Mouse (Mus musculus) frontal cortex, postnatal 25 days (tissue): Measurements from ENCODE around the gene Igfbp7.

Experiments used
- DNase-seq, 2 experiments: peaks; one replicate each; pipeline ENCODE4 v3.0.0; 2022; ENCODE audit warnings: low spot score in 2 of 2

Gene Igfbp7

GRCm38 (mm10) chr5:77351691-77352090, 56.1 kb downstream of the Igfbp7 start:
- DNase-seq, result no peak

- DNase-seq, result no peak
Measured at GRCm38 (mm10) chr5:77349971-77350658, 57.7 kb downstream of the Igfbp7 start.

DNA sequence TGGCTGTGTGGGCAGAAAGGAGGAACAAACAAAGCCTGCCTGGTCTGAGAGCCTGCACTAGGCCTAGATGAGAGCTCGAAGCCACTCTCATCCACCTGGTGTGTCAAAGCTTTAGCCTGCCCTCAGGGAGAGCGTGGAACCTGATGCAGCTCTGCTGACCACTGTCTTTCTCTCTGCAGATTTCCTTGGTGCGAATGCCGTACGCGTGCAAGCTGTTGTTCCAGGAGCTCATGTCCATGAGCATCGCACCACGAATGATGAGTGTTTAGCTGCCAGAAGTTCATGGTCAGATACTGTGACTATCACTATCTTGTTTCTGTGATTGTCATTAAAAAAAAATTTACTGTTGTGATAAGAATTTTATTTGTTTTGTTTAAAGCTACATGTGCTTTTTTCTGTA, 58.9 kb downstream of the Igfbp7 start:
- DNase-seq, result no peak

DNA sequence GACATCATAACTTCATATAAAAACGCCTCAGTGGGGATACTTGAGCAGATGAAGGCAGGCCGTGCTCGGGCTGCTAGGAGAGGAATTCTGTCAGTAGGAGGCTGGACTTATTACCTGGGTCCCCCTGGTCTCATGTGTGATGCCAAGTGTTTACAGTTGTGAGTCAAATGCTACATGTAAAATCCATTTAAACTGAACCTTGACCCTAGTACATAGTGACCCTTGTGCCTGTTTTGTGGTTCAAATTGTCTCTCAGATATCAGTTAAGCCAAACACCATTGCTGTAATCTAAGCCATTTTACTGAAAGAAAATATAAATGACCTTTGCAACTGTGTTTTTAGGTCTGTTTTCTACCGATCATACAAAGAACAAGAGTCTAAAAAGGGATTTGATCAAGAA, 67.8 kb downstream of the Igfbp7 start:
- no peak for DNase-seq

- no peak for DNase-seq
Measured at GRCm38 (mm10) chr5:77330154-77330553, 77.7 kb downstream of the Igfbp7 start.

- no peak for DNase-seq
Measured at GRCm38 (mm10) chr5:77324936-77325335, 82.9 kb downstream of the Igfbp7 start.

DNA sequence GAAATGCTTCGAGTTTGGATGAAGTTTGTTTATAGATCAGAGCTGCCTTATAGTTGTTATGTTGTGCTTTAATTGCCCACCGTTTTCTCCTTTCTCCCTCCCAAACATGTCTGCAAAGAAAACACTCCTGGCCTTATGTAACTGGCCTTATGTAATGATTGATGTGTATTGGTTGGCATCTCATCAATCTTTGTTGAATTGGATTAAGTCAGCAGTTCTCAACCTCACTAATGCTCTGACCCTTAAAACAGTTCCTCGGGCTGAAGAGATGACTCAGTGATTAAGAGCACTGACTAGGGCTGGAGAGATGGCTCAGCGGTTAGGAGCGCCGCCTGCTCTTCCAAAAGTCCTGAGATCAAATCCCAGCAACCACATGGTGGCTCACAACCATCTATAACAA, 92.9 kb downstream of the Igfbp7 start:
- DNase-seq, result no peak

DNA sequence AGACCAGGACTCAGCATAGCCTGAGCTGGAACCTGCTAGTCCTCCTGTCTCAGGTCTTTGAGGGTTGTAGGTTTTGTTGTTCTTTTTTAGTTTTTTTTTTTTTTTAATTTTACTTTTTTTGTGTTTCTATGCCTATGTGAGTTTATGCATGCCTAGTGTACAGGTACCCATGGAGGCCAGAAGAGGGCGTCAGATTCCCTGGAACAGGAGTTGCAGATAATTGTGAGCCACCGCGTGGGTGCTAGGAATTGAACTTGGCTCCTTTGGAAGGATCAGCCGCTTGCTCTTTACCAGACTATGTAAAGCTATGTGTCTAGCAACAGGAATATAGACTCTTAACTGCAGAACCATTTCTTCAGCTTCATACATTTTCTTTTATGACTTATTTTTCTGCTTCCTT, 93.6 kb downstream of the Igfbp7 start:
- no peak for DNase-seq

DNA sequence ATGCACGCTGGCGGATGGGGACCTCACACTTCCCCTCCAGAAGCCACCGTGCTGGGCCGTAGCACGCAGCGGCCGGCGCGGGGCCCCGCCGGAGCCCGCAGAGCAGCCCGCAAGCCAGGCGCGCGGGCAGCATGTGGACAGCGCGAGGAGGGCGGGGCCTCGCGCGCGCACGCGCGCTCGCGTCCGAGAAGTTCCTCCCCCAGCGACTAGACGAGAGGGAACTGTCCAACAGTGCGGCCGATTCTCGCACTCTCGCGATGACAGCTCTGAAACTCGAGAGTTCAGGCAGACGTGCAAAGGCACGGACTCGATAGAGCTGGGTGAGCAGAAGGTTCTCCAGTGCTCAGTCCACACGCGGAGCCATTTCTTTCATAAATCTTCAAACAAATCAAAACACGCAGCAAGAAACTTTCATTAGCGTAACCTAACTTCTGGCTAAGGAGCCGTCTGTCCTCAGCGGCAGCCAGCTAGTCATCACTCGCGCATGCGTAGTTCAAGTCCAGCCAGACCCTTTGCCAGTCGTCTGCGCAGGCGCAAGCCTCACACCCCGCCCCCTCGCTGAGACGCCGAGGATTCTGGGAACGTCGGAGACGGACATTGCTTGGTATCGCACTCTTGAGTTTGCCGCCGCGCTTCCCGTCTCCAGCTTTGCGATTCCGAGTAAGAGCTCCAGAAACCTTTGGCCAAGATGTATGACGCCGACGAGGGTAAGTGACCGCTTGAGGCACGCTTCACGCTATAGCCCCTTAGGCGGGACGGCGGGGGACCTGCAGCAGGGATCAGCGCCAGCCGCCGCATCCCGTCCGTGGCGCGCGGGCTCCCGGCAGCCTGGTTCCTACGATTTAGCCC, 97.7 kb downstream of the Igfbp7 start, which contains the start of the genes Noa1 and Polr2b:
Noa1 (minus strand) TSS at position 161 of the 849 bp plus-strand sequence.
Polr2b (plus strand) TSS at position 224 of the 849 bp plus-strand sequence.
- DNase-seq, result peak; percentile 97 to 99

DNA sequence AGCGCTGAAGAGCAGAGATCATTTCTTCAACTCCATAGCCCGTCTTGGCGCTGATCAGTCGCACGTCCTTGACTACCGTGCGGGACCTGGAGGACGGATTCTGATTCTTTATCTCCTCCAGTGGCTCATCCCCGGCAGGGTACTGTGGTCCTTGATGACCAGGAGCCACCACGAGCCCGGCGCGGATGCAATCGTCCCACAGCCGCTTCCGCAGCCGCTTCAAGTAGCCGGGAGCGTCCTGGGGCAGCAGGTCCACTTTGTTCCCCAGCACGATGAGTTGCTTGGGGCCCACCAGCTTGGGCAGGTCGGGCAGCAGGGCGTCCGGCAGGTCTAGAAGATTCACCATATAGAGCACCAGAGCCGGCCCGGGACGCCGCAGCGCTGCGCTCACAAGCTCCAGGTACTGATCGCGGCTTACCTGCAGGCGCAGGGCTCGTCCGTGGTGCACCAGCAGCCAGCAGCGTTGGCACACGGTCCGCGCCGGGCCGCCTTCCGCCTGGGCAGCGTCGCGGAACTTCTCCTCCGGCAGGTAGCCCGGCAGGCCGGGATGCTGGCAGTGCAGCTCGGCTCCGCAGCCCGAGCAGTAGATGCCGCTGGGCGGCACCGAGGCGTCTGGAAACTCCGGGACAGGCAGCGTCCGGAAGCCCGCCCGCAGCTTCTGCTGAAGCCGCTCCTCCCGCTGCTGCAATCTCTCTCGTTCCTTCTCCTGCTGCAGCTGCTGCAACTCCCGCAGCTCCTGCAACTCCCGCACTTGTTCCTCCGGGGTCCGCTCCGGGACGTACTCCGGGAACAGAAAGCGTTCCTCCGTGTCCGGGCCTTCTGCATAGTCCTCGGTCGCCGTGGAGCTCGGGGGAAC, 98.6 kb downstream of the Igfbp7 start:
- DNase-seq, result peak; percentile 9 to 58

DNA sequence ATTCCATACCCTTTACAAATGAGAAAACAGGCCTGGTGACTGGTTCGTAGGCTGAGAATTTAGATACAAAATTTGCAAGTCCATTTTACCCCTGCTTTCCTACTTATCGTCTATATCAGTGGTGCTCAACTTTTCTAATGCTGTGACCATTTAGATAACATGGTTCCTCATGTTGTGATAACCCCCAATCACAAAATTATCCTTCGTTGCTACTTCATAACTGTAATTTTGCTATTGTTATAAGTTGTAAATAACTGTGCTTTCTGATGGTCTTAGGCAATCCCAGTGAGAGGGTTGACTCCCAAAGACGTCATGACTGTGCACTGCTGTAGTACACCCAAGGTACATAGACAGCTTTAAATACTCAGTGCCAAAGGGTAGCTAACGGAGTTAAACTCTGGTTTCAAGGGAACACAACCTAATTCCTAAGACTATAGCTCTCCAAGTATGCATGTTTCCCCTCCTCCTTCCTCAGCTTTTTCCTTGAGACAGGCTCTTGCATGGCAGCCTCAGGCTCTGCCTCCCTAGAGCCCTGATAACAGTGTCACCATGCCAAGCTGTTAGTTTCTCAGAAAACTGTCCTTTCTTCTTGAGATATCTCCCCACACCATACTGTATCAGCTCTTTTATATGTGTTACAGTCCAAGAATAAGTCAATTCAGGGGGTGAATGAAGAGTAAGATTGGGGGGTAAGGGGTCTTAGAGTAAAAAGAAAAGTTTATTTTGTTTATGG, 99.9 kb downstream of the Igfbp7 start:
- no peak for DNase-seq

DNA sequence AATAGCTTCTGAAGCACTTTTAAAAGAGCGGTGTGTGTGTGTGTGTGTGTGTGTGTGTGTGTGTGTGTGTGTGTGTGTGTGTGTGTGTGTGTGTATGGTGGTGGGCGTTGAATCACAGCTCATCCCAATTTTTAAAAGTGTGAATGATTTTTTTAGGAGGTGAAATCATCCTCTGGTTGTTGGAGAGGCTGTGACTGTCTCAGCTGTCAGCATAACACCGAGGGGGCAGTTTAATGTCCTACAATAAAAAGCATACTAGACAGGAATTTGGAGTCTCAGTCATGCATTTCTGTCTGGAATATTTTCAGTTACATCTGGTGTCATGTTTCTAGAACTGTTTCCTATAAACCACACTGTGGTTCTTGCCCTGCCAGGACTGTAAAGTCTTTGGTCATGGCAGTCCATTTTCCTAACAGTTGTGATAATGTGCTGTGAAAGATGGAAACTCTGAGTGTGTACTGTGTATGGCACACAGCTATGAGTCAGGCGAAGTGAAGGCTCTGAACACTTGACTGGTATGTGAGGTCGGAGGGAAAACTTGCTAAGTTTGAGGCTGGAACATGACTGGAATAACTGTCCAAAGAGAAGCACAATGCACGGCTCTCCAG, 106.4 kb downstream of the Igfbp7 start:
- DNase-seq, result no peak

- no peak for DNase-seq
Measured at GRCm38 (mm10) chr5:77299486-77299885, 108.4 kb downstream of the Igfbp7 start.
